Mouse (Mus musculus) heart, adult 2 months (tissue): ENCODE data around the gene Robo2.

Experiments
- CTCF ChIP-seq: fragments of 200-600 bp; IDR thresholded peaks from 2 replicates; pipeline ENCODE4 v1.8.1; 2022; ENCODE audit warnings: antibody characterized with exemption, mild to moderate bottlenecking, moderate library complexity
- POLR2A ChIP-seq: fragments of 200-500 bp; IDR thresholded peaks from 2 replicates; pipeline ENCODE4 v1.6.1; 2011; ENCODE audit warnings: mild to moderate bottlenecking, low read depth, low read length, control low read depth; ENCODE audit not compliant: insufficient read depth

GRCm38 (mm10) chr16:74241534-74241933 is 170.1 kb downstream of the Robo2 start:
- TF ChIP-seq CTCF (no peak), POLR2A (no peak)
